Mouse (Mus musculus) neural tube, embryonic 13.5 days (tissue): Measurements from ENCODE around the gene Insig2. TPM values are rescaled to one million over a fixed set of nuclear protein-coding genes. Genes with fewer than 3 reads are reported as not detected.

ENCODE experiments used
- ATAC-seq: fragments of 200-750 bp; cut with Nextera tagmentation; 2 replicates; pipeline ENCODE4 v1.8.0; 2017; ENCODE audit warnings: low read depth, mild to moderate bottlenecking, moderate TSS enrichment, moderate library complexity
- H3K27ac ChIP-seq: fragments of 300-500 bp; sonication (generic); replicated peaks from 2 replicates; pipeline ENCODE4 v1.5.1; 2015; ENCODE audit warnings: moderate library complexity, mild to moderate bottlenecking, inconsistent platforms
- H3K27me3 ChIP-seq: fragments of 300-500 bp; sonication (generic); 2 replicates; pipeline ENCODE4 v1.6.1; 2015; ENCODE audit warnings: mild to moderate bottlenecking, inconsistent platforms
- H3K36me3 ChIP-seq: fragments of 300-500 bp; sonication (generic); 2 replicates; pipeline ENCODE4 v1.6.1; 2015; ENCODE audit warnings: mild to moderate bottlenecking, inconsistent platforms
- H3K4me1 ChIP-seq: fragments of 300-500 bp; sonication (generic); replicated peaks from 2 replicates; pipeline ENCODE4 v1.6.1; 2015; ENCODE audit warnings: inconsistent platforms
- H3K4me2 ChIP-seq: fragments of 300-500 bp; sonication (generic); 2 replicates; pipeline ENCODE4 v1.6.1; 2015; ENCODE audit warnings: inconsistent platforms, mild to moderate bottlenecking, moderate library complexity
- H3K4me3 ChIP-seq: fragments of 300-500 bp; sonication (generic); 2 replicates; pipeline ENCODE4 v1.5.1; 2015; ENCODE audit warnings: mild to moderate bottlenecking, inconsistent platforms
- H3K9ac ChIP-seq: fragments of 300-500 bp; sonication (generic); 2 replicates; pipeline ENCODE4 v1.6.1; 2015; ENCODE audit warnings: moderate library complexity, mild to moderate bottlenecking, inconsistent platforms
- H3K9me3 ChIP-seq: fragments of 300-500 bp; sonication (generic); 2 replicates; pipeline ENCODE4 v1.6.1; 2016; ENCODE audit warnings: inconsistent platforms
- WGBS: fragments of 180-500 bp; shearing (Covaris S2); methylation state at CpG from one replicate; pipeline ENCODE4 v1.1.7; 2015; 5-methylcytosine and 5-hydroxymethylcytosine counted together
- polyA plus RNA-seq: library from polyadenylated mRNA; unstranded; fragments of >200 nt; fragmentation: Nextera tagmentation; extraction: Ambion mirVana; gene quantifications from 2 replicates; pipeline ENCODE4 v1.2.1, GENCODE M21; 2015

The Insig2 gene
- 42.4 and 48.6 TPM in 2 replicates for polyA plus RNA-seq

GRCm38 (mm10) chr1:121332485-121332884, at the start of gene Insig2:
Insig2 (minus strand) TSS chr1:121332589.
- Histone ChIP-seq H3K4me2 (no peak within 1 kb of the TSS), H3K4me3 (no peak within 1 kb of the TSS), H3K9ac (no peak within 1 kb of the TSS), H3K9me3 (no peaks in the 10 kb centered on the region), H3K27ac (no peak within 1 kb of the TSS), H3K27me3 (no peaks in the 10 kb centered on the region), H3K4me1 (peaks cover 12% of the 10 kb centered on the region), H3K36me3 (peaks cover 7% of the 10 kb centered on the region; the same call in 1 of the 2 replicates)
- WGBS = 87% methylated on average over 1 of the region's 1 CpGs
- ATAC-seq = no peak

- ATAC-seq = peak; percentile 43; the same call in 1 of the 2 replicates
- WGBS = 36% methylated on average over 3 of the region's 3 CpGs
- no peak overlapping the region for H3K4me3 ChIP-seq
- no peaks in the 10 kb centered on the region for H3K9me3 ChIP-seq
- no peak overlapping the region for H3K27ac ChIP-seq
- H3K4me2 ChIP-seq = no peak overlapping the region
- H3K9ac ChIP-seq = no peak overlapping the region
- no peaks in the 10 kb centered on the region for H3K27me3 ChIP-seq
- no peaks in the 10 kb centered on the region for H3K36me3 ChIP-seq
- H3K4me1 ChIP-seq = no peaks in the 10 kb centered on the region
These were observed 49.2 kb upstream of the Insig2 start for GRCm38 (mm10) chr1:121381562-121381961.

GRCm38 (mm10) chr1:121380033-121380432, 47.6 kb upstream of the Insig2 start:
- Histone ChIP-seq H3K9me3 (no peaks in the 10 kb centered on the region), H3K4me1 (no peaks in the 10 kb centered on the region), H3K27ac (no peak overlapping the region), H3K27me3 (no peaks in the 10 kb centered on the region), H3K9ac (no peak overlapping the region), H3K4me3 (no peak overlapping the region), H3K36me3 (no peaks in the 10 kb centered on the region), H3K4me2 (no peak overlapping the region)
- ATAC-seq = no peak
- WGBS = 86% methylated on average over 3 of the region's 3 CpGs

- Histone ChIP-seq H3K9me3 (no peaks in the 10 kb centered on the region), H3K27ac (no peak overlapping the region), H3K9ac (no peak overlapping the region), H3K27me3 (no peaks in the 10 kb centered on the region), H3K4me1 (no peaks in the 10 kb centered on the region), H3K4me2 (no peak overlapping the region), H3K4me3 (no peak overlapping the region), H3K36me3 (no peaks in the 10 kb centered on the region)
- 97% methylated on average over 2 of the region's 2 CpGs for WGBS
- no peak for ATAC-seq
These were observed 45.5 kb upstream of the Insig2 start for GRCm38 (mm10) chr1:121377901-121378300.

- Histone ChIP-seq H3K27ac (no peak overlapping the region), H3K9ac (no peak overlapping the region), H3K4me2 (no peak overlapping the region), H3K27me3 (no peaks in the 10 kb centered on the region), H3K9me3 (no peaks in the 10 kb centered on the region), H3K36me3 (no peaks in the 10 kb centered on the region), H3K4me3 (no peak overlapping the region), H3K4me1 (no peaks in the 10 kb centered on the region)
- 92% methylated on average over 1 of the region's 1 CpGs for WGBS
- ATAC-seq = no peak
These were observed 45.0 kb upstream of the Insig2 start for GRCm38 (mm10) chr1:121377410-121377809.

GRCm38 (mm10) chr1:121373631-121374030, 41.2 kb upstream of the Insig2 start:
- Histone ChIP-seq H3K4me2 (no peak overlapping the region), H3K36me3 (no peaks in the 10 kb centered on the region), H3K27ac (no peak overlapping the region), H3K27me3 (no peaks in the 10 kb centered on the region), H3K4me3 (no peak overlapping the region), H3K9me3 (no peaks in the 10 kb centered on the region), H3K4me1 (peaks cover 3% of the 10 kb centered on the region; the same call in 1 of the 2 replicates), H3K9ac (no peak overlapping the region)
- no peak for ATAC-seq
- WGBS = 77% methylated on average over 2 of the region's 2 CpGs

- Histone ChIP-seq H3K27ac (no peak overlapping the region), H3K4me1 (peaks cover 3% of the 10 kb centered on the region; the same call in 1 of the 2 replicates), H3K27me3 (no peaks in the 10 kb centered on the region), H3K4me2 (no peak overlapping the region), H3K36me3 (no peaks in the 10 kb centered on the region), H3K9ac (no peak overlapping the region), H3K9me3 (no peaks in the 10 kb centered on the region), H3K4me3 (no peak overlapping the region)
- no peak for ATAC-seq
- WGBS = 89% methylated on average over 1 of the region's 1 CpGs
These were observed 40.3 kb upstream of the Insig2 start for GRCm38 (mm10) chr1:121372656-121373055.

- no peaks in the 10 kb centered on the region for H3K36me3 ChIP-seq
- no peaks in the 10 kb centered on the region for H3K27me3 ChIP-seq
- 51% methylated on average over 12 of the region's 12 CpGs for WGBS
- H3K4me1 ChIP-seq = peaks cover 3% of the 10 kb centered on the region; the same call in 1 of the 2 replicates
- no peak overlapping the region for H3K27ac ChIP-seq
- no peak overlapping the region for H3K9ac ChIP-seq
- no peak overlapping the region for H3K4me2 ChIP-seq
- H3K4me3 ChIP-seq = no peak overlapping the region
- no peaks in the 10 kb centered on the region for H3K9me3 ChIP-seq
- peak; percentile 43; the same call in 1 of the 2 replicates for ATAC-seq
These were observed 39.1 kb upstream of the Insig2 start for GRCm38 (mm10) chr1:121371449-121371848.

- no peak overlapping the region for H3K9ac ChIP-seq
- no peak for ATAC-seq
- H3K4me2 ChIP-seq = no peak overlapping the region
- H3K9me3 ChIP-seq = no peaks in the 10 kb centered on the region; the same call in 1 of the 2 replicates
- peaks cover 3% of the 10 kb centered on the region; the same call in 1 of the 2 replicates for H3K4me1 ChIP-seq
- no peak overlapping the region for H3K4me3 ChIP-seq
- H3K27me3 ChIP-seq = no peaks in the 10 kb centered on the region
- WGBS = 47% methylated on average over 9 of the region's 9 CpGs
- no peak overlapping the region for H3K27ac ChIP-seq
- H3K36me3 ChIP-seq = no peaks in the 10 kb centered on the region
These were observed 34.9 kb upstream of the Insig2 start for GRCm38 (mm10) chr1:121367257-121367656.

GRCm38 (mm10) chr1:121360561-121360960, 28.2 kb upstream of the Insig2 start:
- Histone ChIP-seq H3K4me1 (no peaks in the 10 kb centered on the region), H3K36me3 (no peaks in the 10 kb centered on the region), H3K4me3 (no peak overlapping the region), H3K27me3 (no peaks in the 10 kb centered on the region), H3K9me3 (no peaks in the 10 kb centered on the region; the same call in 1 of the 2 replicates), H3K9ac (no peak overlapping the region), H3K27ac (no peak overlapping the region), H3K4me2 (no peak overlapping the region)
- ATAC-seq = no peak
- 65% methylated on average over 4 of the region's 4 CpGs for WGBS

- no peaks in the 10 kb centered on the region for H3K36me3 ChIP-seq
These were observed 27.3 kb upstream of the Insig2 start for GRCm38 (mm10) chr1:121359680-121360079.

GRCm38 (mm10) chr1:121353779-121354178, 21.4 kb upstream of the Insig2 start:
- Histone ChIP-seq H3K4me3 (no peak overlapping the region), H3K9me3 (no peaks in the 10 kb centered on the region), H3K27ac (no peak overlapping the region), H3K27me3 (no peaks in the 10 kb centered on the region), H3K36me3 (no peaks in the 10 kb centered on the region), H3K4me2 (no peak overlapping the region), H3K4me1 (no peaks in the 10 kb centered on the region), H3K9ac (no peak overlapping the region)
- ATAC-seq = peak; percentile 40; the same call in 1 of the 2 replicates

More at GRCm38 (mm10) chr1:121359680-121360079, 27.3 kb upstream of the Insig2 start:
- Histone ChIP-seq H3K27me3 (no peaks in the 10 kb centered on the region), H3K4me3 (no peak overlapping the region), H3K9me3 (no peaks in the 10 kb centered on the region; the same call in 1 of the 2 replicates), H3K4me1 (no peaks in the 10 kb centered on the region), H3K4me2 (no peak overlapping the region), H3K9ac (no peak overlapping the region), H3K27ac (no peak overlapping the region)
- ATAC-seq = no peak
- WGBS = 86% methylated on average over 12 of the region's 12 CpGs

- no peak overlapping the region for H3K4me2 ChIP-seq
- no peak overlapping the region for H3K27ac ChIP-seq
- no peak overlapping the region for H3K4me3 ChIP-seq
- H3K9ac ChIP-seq = no peak overlapping the region
- no peaks in the 10 kb centered on the region for H3K36me3 ChIP-seq
- 93% methylated on average over 3 of the region's 3 CpGs for WGBS
- no peaks in the 10 kb centered on the region for H3K9me3 ChIP-seq
- H3K4me1 ChIP-seq = no peaks in the 10 kb centered on the region
- ATAC-seq = no peak
- no peaks in the 10 kb centered on the region for H3K27me3 ChIP-seq
These were observed 18.6 kb upstream of the Insig2 start for GRCm38 (mm10) chr1:121351037-121351436.
